Mouse (Mus musculus): ENCODE measurements at regions not wholly inside any gene's neighbourhood (a gene's known extent, or its start where the extent isn't known, plus 50 kb on each side); places are given as distances from the start of the nearest gene placed in this dataset.
A peak's percentile ranks its signal among the peaks of the same experiment; 100 is the strongest.
"Not testable (repeated sequence)": the region's sequence is repeated elsewhere in the genome, so short reads cannot be mapped to it uniquely, and the experiment has no call there.

DNA sequence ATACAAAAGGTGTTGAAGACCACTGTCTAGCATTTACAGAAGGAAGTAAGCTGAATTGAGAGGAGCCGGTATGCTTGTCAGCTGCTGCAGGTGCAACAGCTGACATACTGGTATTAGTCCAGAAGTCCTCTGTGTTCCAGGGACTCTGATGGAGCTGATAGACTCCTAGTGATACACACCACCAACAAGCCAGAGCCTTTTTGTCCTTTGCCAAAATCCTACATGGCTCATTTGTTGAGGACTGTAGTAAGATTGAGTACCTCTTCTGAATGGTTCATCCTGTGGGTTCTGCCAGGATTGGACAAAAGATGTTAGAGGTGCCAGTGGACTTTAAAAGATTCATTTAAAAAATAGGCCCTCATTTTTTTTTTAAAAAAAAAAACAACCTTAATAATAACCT lies 129.4 kb upstream of the Tmem185a start:
- DNase-seq (ENCODE audit: low spot score in 2 of 2): no peak

DNA sequence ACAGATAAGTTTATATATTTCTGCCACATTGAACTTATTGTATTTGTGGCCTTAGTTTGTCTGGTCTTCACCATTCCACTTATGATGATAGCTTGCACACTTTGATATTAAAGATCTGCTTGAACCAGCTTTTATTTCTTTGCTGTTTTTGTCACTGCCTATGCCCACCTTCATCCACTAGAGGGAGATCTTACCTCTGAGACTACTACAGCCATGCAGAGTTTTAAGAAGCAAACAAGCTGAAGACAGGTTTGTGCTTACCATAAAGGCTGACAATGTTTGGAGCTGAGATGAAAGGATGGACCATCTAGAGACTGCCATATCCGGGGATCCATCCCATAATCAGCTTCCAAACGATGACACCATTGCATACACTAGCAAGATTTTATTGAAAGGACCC lies 105.4 kb upstream of the Tmem185a start:
- DNase-seq (ENCODE audit: low spot score in 2 of 2): peak in 1 of 2 experiments; percentile 8

DNA sequence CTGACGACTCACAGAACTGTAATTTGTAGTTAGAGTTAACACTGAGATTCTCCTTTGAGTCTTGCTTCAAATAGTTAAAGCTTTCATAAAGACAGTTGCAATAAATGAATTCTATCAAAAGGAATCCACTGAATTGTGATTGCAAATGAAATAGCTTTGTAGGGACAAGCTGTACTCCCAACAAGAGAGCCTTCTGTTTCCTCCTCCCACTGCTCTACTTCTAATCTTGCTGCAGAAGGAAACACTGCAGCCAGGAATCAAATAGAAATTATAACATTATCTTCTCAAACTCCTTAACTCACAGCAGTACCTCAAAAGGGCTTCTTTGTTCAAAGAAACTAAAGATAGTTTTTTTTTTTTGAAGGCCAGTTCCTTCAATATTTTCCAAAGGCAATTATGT lies 103.2 kb upstream of the Tmem185a start:
- no peak for DNase-seq (ENCODE audit: low spot score in 2 of 2)

DNA sequence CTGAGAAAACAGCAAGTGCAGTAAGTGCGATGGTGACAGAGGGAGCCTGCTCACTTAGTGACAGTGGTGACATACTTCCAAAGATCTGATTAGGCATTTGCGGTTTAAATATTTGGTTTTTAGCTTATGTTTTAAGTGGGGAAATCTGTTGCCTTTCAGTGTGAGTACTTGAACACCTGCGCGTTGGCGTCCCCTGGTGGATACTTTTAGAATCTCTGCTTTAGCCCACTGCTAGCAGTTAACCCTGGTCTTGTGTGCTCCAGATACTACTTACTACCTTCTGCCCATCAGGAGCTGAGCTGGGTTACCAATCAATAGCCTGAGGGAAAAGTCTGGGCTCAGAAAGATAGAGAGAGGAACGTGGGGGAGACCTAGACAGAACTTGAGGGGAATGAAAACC lies 97.3 kb upstream of the Tmem185a start:
- not testable (repeated sequence) for DNase-seq (ENCODE audit: low spot score in 2 of 2)

DNA sequence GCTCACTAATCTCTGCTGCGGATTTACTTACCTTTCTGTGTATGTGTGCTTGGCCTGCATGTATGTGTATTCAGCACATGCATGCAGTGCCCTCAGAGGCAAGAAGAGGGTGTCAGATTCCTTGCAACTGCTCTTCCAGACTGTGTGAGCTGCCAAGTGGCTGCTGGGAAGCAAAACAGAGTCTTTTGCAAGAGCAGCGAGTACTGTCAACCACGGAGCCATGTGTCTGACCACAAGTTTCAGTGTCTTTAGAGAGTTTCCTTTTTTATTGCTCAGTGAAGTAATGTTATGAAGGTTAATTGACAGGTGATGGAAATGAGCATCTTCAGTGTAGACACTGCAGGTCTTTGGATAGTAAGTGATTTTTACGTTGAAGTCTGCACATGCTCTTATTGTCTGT lies 93.6 kb upstream of the Tmem185a start:
- not testable (repeated sequence) for DNase-seq (ENCODE audit: low spot score in 2 of 2)

DNA sequence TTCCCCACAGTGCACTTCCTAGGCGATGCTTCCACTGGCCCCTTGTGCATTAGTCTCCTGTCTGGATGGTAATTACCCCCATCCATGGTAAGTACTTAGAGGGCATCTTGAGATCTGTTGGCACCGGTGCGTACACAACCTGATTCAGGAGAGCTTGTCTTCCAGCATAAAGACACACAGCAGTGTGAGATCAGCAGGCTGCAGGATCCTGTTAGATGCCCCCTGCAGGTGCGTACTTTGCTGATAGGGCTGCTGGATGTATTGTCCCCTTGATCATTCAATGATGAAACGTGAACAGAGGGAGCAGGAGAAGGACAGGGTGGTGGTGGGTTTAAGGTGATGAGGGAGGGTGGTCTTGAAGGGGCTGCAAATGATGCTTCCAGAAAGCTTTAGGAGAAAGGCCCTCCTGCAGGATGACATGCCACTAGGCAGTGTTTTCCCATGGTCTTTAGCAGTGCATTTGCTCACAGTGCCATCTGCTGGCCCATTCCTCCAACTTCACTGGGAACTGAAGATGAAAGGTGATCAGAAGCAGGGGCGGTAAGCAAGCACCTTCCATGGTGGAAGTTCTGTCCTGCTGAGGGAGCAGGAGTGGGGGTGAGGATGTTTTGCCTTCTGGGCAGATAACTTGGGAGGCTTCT lies 92.5 kb upstream of the Tmem185a start:
- peak in 1 of 2 experiments; percentile 8 for DNase-seq (ENCODE audit: low spot score in 2 of 2)
